Mouse (Mus musculus) brown adipose tissue, adult 24 weeks (tissue): ENCODE results near the gene Rfc5. TPM values are rescaled to one million over a fixed set of nuclear protein-coding genes. Genes with fewer than 3 reads are reported as not detected.

Source experiments
- H3K27ac ChIP-seq: fragments of 200-500 bp; replicated peaks from 2 replicates; pipeline ENCODE4 v1.5.1; 2012; ENCODE audit warnings: low read depth, mild to moderate bottlenecking, low read length
- H3K4me1 ChIP-seq: fragments of 200-500 bp; 2 replicates; pipeline ENCODE4 v1.6.1; 2012; ENCODE audit warnings: low read length, mixed read lengths; ENCODE audit not compliant: control insufficient read depth, insufficient read depth, insufficient read length
- H3K4me3 ChIP-seq: fragments of 200-500 bp; 2 replicates; pipeline ENCODE4 v1.5.1; 2012; ENCODE audit warnings: low read depth, mild to moderate bottlenecking, low read length, moderate library complexity; ENCODE audit not compliant: insufficient read depth
- polyA plus RNA-seq: library from polyadenylated mRNA; stranded (reverse); fragments of >200 nt; gene quantifications from 2 replicates; pipeline ENCODE4 v1.2.4, GENCODE M21; 2012; ENCODE audit not compliant: missing spikeins, insufficient read depth, insufficient read length

Rfc5 gene
- polyA plus RNA-seq, 1 experiment: 2.9 TPM

GRCm38 (mm10) chr5:117360631-117361541 is 28.0 kb downstream of the Rfc5 start:
- Histone ChIP-seq H3K4me1 (peaks cover 33% of the 10 kb centered on the region), H3K4me3 (no peak overlapping the region), H3K27ac (peak overlapping the region; percentile 7; the same call in 1 of the 2 replicates)

- Histone ChIP-seq H3K27ac (no peak overlapping the region), H3K4me1 (peaks cover 33% of the 10 kb centered on the region), H3K4me3 (no peak overlapping the region)
Observed at GRCm38 (mm10) chr5:117360228-117360515, 28.7 kb downstream of the Rfc5 start.

- H3K27ac ChIP-seq: no peak overlapping the region
- peaks cover 31% of the 10 kb centered on the region for H3K4me1 ChIP-seq
- H3K4me3 ChIP-seq: no peak overlapping the region
Observed at GRCm38 (mm10) chr5:117359497-117360227, 29.2 kb downstream of the Rfc5 start.

- Histone ChIP-seq H3K4me1 (peaks cover 31% of the 10 kb centered on the region), H3K4me3 (no peak overlapping the region)
Observed at GRCm38 (mm10) chr5:117358725-117359124, 30.1 kb downstream of the Rfc5 start.

GRCm38 (mm10) chr5:117358248-117358630 is 30.6 kb downstream of the Rfc5 start:
- peaks cover 27% of the 10 kb centered on the region for H3K4me1 ChIP-seq
- H3K27ac ChIP-seq: peak overlapping the region; percentile 94
- peak overlapping the region; percentile 97 for H3K4me3 ChIP-seq

More at GRCm38 (mm10) chr5:117358725-117359124, 30.1 kb downstream of the Rfc5 start:
- H3K27ac ChIP-seq: no peak overlapping the region

- peak overlapping the region; percentile 97 for H3K4me3 ChIP-seq
- peak overlapping the region; percentile 94 for H3K27ac ChIP-seq
- H3K4me1 ChIP-seq: peaks cover 22% of the 10 kb centered on the region
Observed at GRCm38 (mm10) chr5:117357478-117358247, 31.2 kb downstream of the Rfc5 start.

- Histone ChIP-seq H3K4me3 (peak within 1 kb of the TSS; percentile 97), H3K27ac (peak within 1 kb of the TSS; percentile 97), H3K4me1 (peaks cover 21% of the 10 kb centered on the region)
Observed at GRCm38 (mm10) chr5:117357129-117357477, 31.7 kb downstream of the Rfc5 start, which contains the start of gene Wsb2. Gene Wsb2 (plus strand): TSS chr5:117357304.

- Histone ChIP-seq H3K4me3 (peak overlapping the region; percentile 58), H3K4me1 (peaks cover 20% of the 10 kb centered on the region), H3K27ac (peak overlapping the region; percentile 97)
Observed at GRCm38 (mm10) chr5:117356365-117357128, 32.3 kb downstream of the Rfc5 start.

- Histone ChIP-seq H3K27ac (peak overlapping the region; percentile 97), H3K4me1 (peaks cover 14% of the 10 kb centered on the region), H3K4me3 (peak overlapping the region; percentile 58)
Observed at GRCm38 (mm10) chr5:117355648-117356303, 33.1 kb downstream of the Rfc5 start.

GRCm38 (mm10) chr5:117354121-117354520 is 34.7 kb downstream of the Rfc5 start:
- Histone ChIP-seq H3K4me1 (peaks cover 3% of the 10 kb centered on the region; the same call in 1 of the 2 replicates), H3K4me3 (no peak overlapping the region), H3K27ac (no peak overlapping the region)

- Histone ChIP-seq H3K27ac (no peak overlapping the region), H3K4me3 (no peak overlapping the region), H3K4me1 (no peaks in the 10 kb centered on the region)
Observed at GRCm38 (mm10) chr5:117348279-117348678, 40.6 kb downstream of the Rfc5 start.

GRCm38 (mm10) chr5:117347838-117348237 is 41.0 kb downstream of the Rfc5 start:
- Histone ChIP-seq H3K4me3 (no peak overlapping the region), H3K27ac (no peak overlapping the region), H3K4me1 (no peaks in the 10 kb centered on the region)

GRCm38 (mm10) chr5:117347011-117347410 is 41.8 kb downstream of the Rfc5 start:
- Histone ChIP-seq H3K27ac (no peak overlapping the region), H3K4me3 (no peak overlapping the region), H3K4me1 (no peaks in the 10 kb centered on the region)

GRCm38 (mm10) chr5:117346281-117346680 is 42.6 kb downstream of the Rfc5 start:
- Histone ChIP-seq H3K27ac (no peak overlapping the region), H3K4me3 (no peak overlapping the region), H3K4me1 (no peaks in the 10 kb centered on the region)
